Mouse (Mus musculus): ENCODE data around the gene Gsta4. TPM values are rescaled to one million over a fixed set of nuclear protein-coding genes. Genes with fewer than 3 reads are reported as not detected.

Gsta4 gene
- polyA plus RNA-seq, 1 experiment = 2.8 TPM

- 96% methylated on average over 3 of the region's 3 CpGs for WGBS
Observed at GRCm38 (mm10) chr9:78211521-78211920, 28.9 kb downstream of the Gsta4 start.

GRCm38 (mm10) chr9:78212341-78213049 lies 29.9 kb downstream of the Gsta4 start:
- Histone ChIP-seq H3K36me3 (ENCODE audit: control insufficient read depth, insufficient read depth, low read length) (no peaks in the 10 kb centered on the region), H3K4me3 (ENCODE audit: extremely low read depth, insufficient read depth, insufficient read length) (no peak overlapping the region), H3K27ac (ENCODE audit: insufficient read depth, low read length) (no peak overlapping the region), H3K27me3 (ENCODE audit: control insufficient read depth, insufficient read depth, low read length) (no peaks in the 10 kb centered on the region), H3K4me1 (ENCODE audit: control insufficient read depth, insufficient read depth, insufficient read length) (no peaks in the 10 kb centered on the region)
- TF ChIP-seq CTCF (IDR thresholded peaks at IDR 0.05; ENCODE audit: extremely low read depth, insufficient read depth, insufficient read length, insufficient replicate concordance) (no peak), POLR2A (IDR thresholded peaks at IDR 0.05; ENCODE audit: low read depth, low read length) (no peak)
- DNase-seq (ENCODE audit: low read depth in 1 of 2, low spot score in 2 of 2) = no peak
- 72% methylated on average over 7 of the region's 7 CpGs for WGBS

More at GRCm38 (mm10) chr9:78211521-78211920, 28.9 kb downstream of the Gsta4 start:
- TF ChIP-seq POLR2A (IDR thresholded peaks at IDR 0.05; ENCODE audit: low read depth, low read length) = no peak
- no peak for TF ChIP-seq CTCF (IDR thresholded peaks at IDR 0.05; ENCODE audit: extremely low read depth, insufficient read depth, insufficient read length, insufficient replicate concordance)
- H3K27me3 ChIP-seq (ENCODE audit: control insufficient read depth, insufficient read depth, low read length) = no peaks in the 10 kb centered on the region
- no peaks in the 10 kb centered on the region for H3K36me3 ChIP-seq (ENCODE audit: control insufficient read depth, insufficient read depth, low read length)
- no peaks in the 10 kb centered on the region for H3K4me1 ChIP-seq (ENCODE audit: control insufficient read depth, insufficient read depth, insufficient read length)
- no peak overlapping the region for H3K4me3 ChIP-seq (ENCODE audit: extremely low read depth, insufficient read depth, insufficient read length)
- no peak overlapping the region for H3K27ac ChIP-seq (ENCODE audit: insufficient read depth, low read length)
- DNase-seq (ENCODE audit: low read depth in 1 of 2, low spot score in 2 of 2) = no peak

GRCm38 (mm10) chr9:78217074-78217473 lies 34.5 kb downstream of the Gsta4 start:
- no peak for TF ChIP-seq POLR2A (IDR thresholded peaks at IDR 0.05; ENCODE audit: low read depth, low read length)
- no peak for TF ChIP-seq CTCF (IDR thresholded peaks at IDR 0.05; ENCODE audit: extremely low read depth, insufficient read depth, insufficient read length, insufficient replicate concordance)
- no peak for DNase-seq (ENCODE audit: low read depth in 1 of 2, low spot score in 2 of 2)
- H3K27ac ChIP-seq (ENCODE audit: insufficient read depth, low read length) = no peak overlapping the region
- no peaks in the 10 kb centered on the region for H3K36me3 ChIP-seq (ENCODE audit: control insufficient read depth, insufficient read depth, low read length)
- no peaks in the 10 kb centered on the region for H3K4me1 ChIP-seq (ENCODE audit: control insufficient read depth, insufficient read depth, insufficient read length)
- H3K27me3 ChIP-seq (ENCODE audit: control insufficient read depth, insufficient read depth, low read length) = no peaks in the 10 kb centered on the region
- 84% methylated on average over 4 of the region's 4 CpGs for WGBS
- no peak overlapping the region for H3K4me3 ChIP-seq (ENCODE audit: extremely low read depth, insufficient read depth, insufficient read length)

- no peak for DNase-seq (ENCODE audit: low read depth in 1 of 2, low spot score in 2 of 2)
- Histone ChIP-seq H3K27ac (ENCODE audit: insufficient read depth, low read length) (no peak overlapping the region), H3K4me3 (ENCODE audit: extremely low read depth, insufficient read depth, insufficient read length) (no peak overlapping the region), H3K4me1 (ENCODE audit: control insufficient read depth, insufficient read depth, insufficient read length) (no peaks in the 10 kb centered on the region), H3K36me3 (ENCODE audit: control insufficient read depth, insufficient read depth, low read length) (no peaks in the 10 kb centered on the region), H3K27me3 (ENCODE audit: control insufficient read depth, insufficient read depth, low read length) (no peaks in the 10 kb centered on the region)
- 64% methylated on average over 8 of the region's 8 CpGs for WGBS
- TF ChIP-seq CTCF (IDR thresholded peaks at IDR 0.05; ENCODE audit: extremely low read depth, insufficient read depth, insufficient read length, insufficient replicate concordance) = no peak
- TF ChIP-seq POLR2A (IDR thresholded peaks at IDR 0.05; ENCODE audit: low read depth, low read length) = no peak
Observed at GRCm38 (mm10) chr9:78222616-78223015, 40.0 kb downstream of the Gsta4 start.

GRCm38 (mm10) chr9:78223221-78223902 lies 40.8 kb downstream of the Gsta4 start:
- no peak for TF ChIP-seq CTCF (IDR thresholded peaks at IDR 0.05; ENCODE audit: extremely low read depth, insufficient read depth, insufficient read length, insufficient replicate concordance)
- TF ChIP-seq POLR2A (IDR thresholded peaks at IDR 0.05; ENCODE audit: low read depth, low read length) = no peak
- Histone ChIP-seq H3K4me3 (ENCODE audit: extremely low read depth, insufficient read depth, insufficient read length) (no peak overlapping the region), H3K4me1 (ENCODE audit: control insufficient read depth, insufficient read depth, insufficient read length) (no peaks in the 10 kb centered on the region), H3K27ac (ENCODE audit: insufficient read depth, low read length) (no peak overlapping the region), H3K27me3 (ENCODE audit: control insufficient read depth, insufficient read depth, low read length) (no peaks in the 10 kb centered on the region), H3K36me3 (ENCODE audit: control insufficient read depth, insufficient read depth, low read length) (no peaks in the 10 kb centered on the region)
- DNase-seq (ENCODE audit: low read depth in 1 of 2, low spot score in 2 of 2) = no peak
- 83% methylated on average over 10 of the region's 10 CpGs for WGBS

GRCm38 (mm10) chr9:78224418-78224817 lies 41.8 kb downstream of the Gsta4 start:
- WGBS = 85% methylated on average over 2 of the region's 2 CpGs
- no peak overlapping the region for H3K27ac ChIP-seq (ENCODE audit: insufficient read depth, low read length)
- H3K4me1 ChIP-seq (ENCODE audit: control insufficient read depth, insufficient read depth, insufficient read length) = no peaks in the 10 kb centered on the region
- H3K4me3 ChIP-seq (ENCODE audit: extremely low read depth, insufficient read depth, insufficient read length) = no peak overlapping the region
- H3K36me3 ChIP-seq (ENCODE audit: control insufficient read depth, insufficient read depth, low read length) = no peaks in the 10 kb centered on the region
- H3K27me3 ChIP-seq (ENCODE audit: control insufficient read depth, insufficient read depth, low read length) = no peaks in the 10 kb centered on the region
- TF ChIP-seq POLR2A (IDR thresholded peaks at IDR 0.05; ENCODE audit: low read depth, low read length) = no peak
- no peak for TF ChIP-seq CTCF (IDR thresholded peaks at IDR 0.05; ENCODE audit: extremely low read depth, insufficient read depth, insufficient read length, insufficient replicate concordance)
- no peak for DNase-seq (ENCODE audit: low read depth in 1 of 2, low spot score in 2 of 2)

- H3K4me1 ChIP-seq (ENCODE audit: control insufficient read depth, insufficient read depth, insufficient read length) = no peaks in the 10 kb centered on the region
- no peak for DNase-seq (ENCODE audit: low read depth in 1 of 2, low spot score in 2 of 2)
- no peak overlapping the region for H3K27ac ChIP-seq (ENCODE audit: insufficient read depth, low read length)
- H3K36me3 ChIP-seq (ENCODE audit: control insufficient read depth, insufficient read depth, low read length) = no peaks in the 10 kb centered on the region
- WGBS = 68% methylated on average over 11 of the region's 11 CpGs
- no peak overlapping the region for H3K4me3 ChIP-seq (ENCODE audit: extremely low read depth, insufficient read depth, insufficient read length)
- TF ChIP-seq POLR2A (IDR thresholded peaks at IDR 0.05; ENCODE audit: low read depth, low read length) (no peak), CTCF (IDR thresholded peaks at IDR 0.05; ENCODE audit: extremely low read depth, insufficient read depth, insufficient read length, insufficient replicate concordance) (no peak)
- no peaks in the 10 kb centered on the region for H3K27me3 ChIP-seq (ENCODE audit: control insufficient read depth, insufficient read depth, low read length)
Observed at GRCm38 (mm10) chr9:78225304-78225703, 42.7 kb downstream of the Gsta4 start.

Data from spleen, adult 2 months (tissue).